Mouse (Mus musculus) splenic B cell, adult 2 months (primary cell): ENCODE data around the gene Upk3a.
"Not testable (repeated sequence)": the region's sequence is repeated elsewhere in the genome, so short reads cannot be mapped to it uniquely, and the experiment has no call there.

Experiments
- DNase-seq: peaks from one replicate; pipeline ENCODE4 v3.0.0-alpha.2; 2011; ENCODE audit warnings: low read depth, low spot score
- H3K27me3 ChIP-seq: 2 replicates; pipeline ENCODE4 v1.6.1; 2012; ENCODE audit warnings: mild to moderate bottlenecking, low read length, moderate library complexity, mixed read lengths; ENCODE audit not compliant: control insufficient read depth, poor library complexity, insufficient read depth, severe bottlenecking
- H3K36me3 ChIP-seq: 2 replicates; pipeline ENCODE4 v1.6.1; 2012; ENCODE audit warnings: mild to moderate bottlenecking, low read length, moderate library complexity, mixed read lengths; ENCODE audit not compliant: control insufficient read depth, poor library complexity, insufficient read depth, severe bottlenecking

Upk3a gene

GRCm38 (mm10) chr15:85027740-85028139, 10.8 kb downstream of the Upk3a start:
- Histone ChIP-seq H3K27me3 (no peaks in the 10 kb centered on the region), H3K36me3 (no peaks in the 10 kb centered on the region)
- no peak for DNase-seq

GRCm38 (mm10) chr15:85028648-85029047, 11.7 kb downstream of the Upk3a start, which contains the start of gene Fam118a:
Gene Fam118a (plus strand): TSS chr15:85028948.
- not testable (repeated sequence) for H3K36me3 ChIP-seq, DNase-seq, H3K27me3 ChIP-seq

- not testable (repeated sequence) for H3K36me3 ChIP-seq, H3K27me3 ChIP-seq, DNase-seq
Observed at GRCm38 (mm10) chr15:85030643-85031042, 13.7 kb downstream of the Upk3a start.

GRCm38 (mm10) chr15:85031866-85032265, 14.9 kb downstream of the Upk3a start:
- H3K27me3 ChIP-seq = no peaks in the 10 kb centered on the region
- H3K36me3 ChIP-seq = no peaks in the 10 kb centered on the region
- no peak for DNase-seq

GRCm38 (mm10) chr15:85033916-85034315, 17.0 kb downstream of the Upk3a start:
- not testable (repeated sequence) for H3K27me3 ChIP-seq, DNase-seq

GRCm38 (mm10) chr15:85036566-85037342, 19.8 kb downstream of the Upk3a start:
- Histone ChIP-seq H3K27me3 (no peaks in the 10 kb centered on the region), H3K36me3 (no peaks in the 10 kb centered on the region)
- DNase-seq = peak; percentile 97

More at GRCm38 (mm10) chr15:85033916-85034315, 17.0 kb downstream of the Upk3a start:
- not testable (repeated sequence) for H3K36me3 ChIP-seq

- no peaks in the 10 kb centered on the region for H3K27me3 ChIP-seq
- H3K36me3 ChIP-seq = no peaks in the 10 kb centered on the region
Observed at GRCm38 (mm10) chr15:85037343-85037690, 20.4 kb downstream of the Upk3a start.

GRCm38 (mm10) chr15:85041546-85042225, 24.7 kb downstream of the Upk3a start:
- Histone ChIP-seq H3K27me3 (no peaks in the 10 kb centered on the region), H3K36me3 (no peaks in the 10 kb centered on the region; the same call in 1 of the 2 replicates)
- no peak for DNase-seq

More at GRCm38 (mm10) chr15:85037343-85037690, 20.4 kb downstream of the Upk3a start:
- DNase-seq = no peak

- Histone ChIP-seq H3K36me3 (no peaks in the 10 kb centered on the region; the same call in 1 of the 2 replicates), H3K27me3 (no peaks in the 10 kb centered on the region)
- peak; percentile 88 for DNase-seq
Observed at GRCm38 (mm10) chr15:85042361-85042954, 25.5 kb downstream of the Upk3a start.

GRCm38 (mm10) chr15:85043116-85043515, 26.2 kb downstream of the Upk3a start:
- DNase-seq = no peak
- Histone ChIP-seq H3K36me3 (no peaks in the 10 kb centered on the region; the same call in 1 of the 2 replicates), H3K27me3 (no peaks in the 10 kb centered on the region)

GRCm38 (mm10) chr15:85043761-85044160, 26.8 kb downstream of the Upk3a start:
- no peak for DNase-seq
- Histone ChIP-seq H3K27me3 (no peaks in the 10 kb centered on the region), H3K36me3 (no peaks in the 10 kb centered on the region; the same call in 1 of the 2 replicates)

GRCm38 (mm10) chr15:85046230-85046950, 29.4 kb downstream of the Upk3a start:
- no peak for DNase-seq

GRCm38 (mm10) chr15:85047865-85048264, 30.9 kb downstream of the Upk3a start:
- H3K27me3 ChIP-seq = no peaks in the 10 kb centered on the region
- no peak for DNase-seq

More at GRCm38 (mm10) chr15:85046230-85046950, 29.4 kb downstream of the Upk3a start:
- Histone ChIP-seq H3K27me3 (no peaks in the 10 kb centered on the region), H3K36me3 (peaks cover 3% of the 10 kb centered on the region)

GRCm38 (mm10) chr15:85049758-85050157, 32.8 kb downstream of the Upk3a start:
- H3K27me3 ChIP-seq = no peaks in the 10 kb centered on the region
- H3K36me3 ChIP-seq = peaks cover 11% of the 10 kb centered on the region
- no peak for DNase-seq

More at GRCm38 (mm10) chr15:85047865-85048264, 30.9 kb downstream of the Upk3a start:
- H3K36me3 ChIP-seq = peaks cover 4% of the 10 kb centered on the region
